Mouse (Mus musculus) heart, embryonic 12.5 days (tissue): Measurements from ENCODE around the gene Nudt4. TPM values are rescaled to one million over a fixed set of nuclear protein-coding genes. Genes with fewer than 3 reads are reported as not detected.

ENCODE experiments used
- ATAC-seq: fragments of 200-750 bp; cut with Nextera tagmentation; 2 replicates; pipeline ENCODE4 v1.8.0; 2017; ENCODE audit warnings: moderate TSS enrichment, moderate library complexity; ENCODE audit not compliant: insufficient number of reproducible peaks, low FRiP score
- H3K27ac ChIP-seq: fragments of 300-500 bp; sonication (generic); 2 replicates; pipeline ENCODE4 v1.5.1; 2016; ENCODE audit warnings: mild to moderate bottlenecking, moderate library complexity; ENCODE audit not compliant: poor library complexity, severe bottlenecking
- H3K27me3 ChIP-seq: fragments of 300-500 bp; sonication (generic); replicated peaks from 2 replicates; pipeline ENCODE4 v1.6.1; 2016; ENCODE audit warnings: mild to moderate bottlenecking, moderate library complexity
- H3K36me3 ChIP-seq: fragments of 300-500 bp; sonication (generic); 2 replicates; pipeline ENCODE4 v1.6.1; 2016; ENCODE audit warnings: mild to moderate bottlenecking, moderate library complexity
- H3K4me1 ChIP-seq: fragments of 300-500 bp; sonication (generic); replicated peaks from 2 replicates; pipeline ENCODE4 v1.6.1; 2016; ENCODE audit warnings: mild to moderate bottlenecking
- H3K4me2 ChIP-seq: fragments of 300-500 bp; sonication (generic); 2 replicates; pipeline ENCODE4 v1.6.1; 2016; ENCODE audit warnings: mild to moderate bottlenecking, moderate library complexity
- H3K4me3 ChIP-seq: fragments of 300-500 bp; sonication (generic); 2 replicates; pipeline ENCODE4 v1.5.1; 2016; ENCODE audit warnings: mild to moderate bottlenecking
- H3K9ac ChIP-seq: fragments of 300-500 bp; sonication (generic); 2 replicates; pipeline ENCODE4 v1.6.1; 2016; ENCODE audit warnings: mild to moderate bottlenecking, moderate library complexity
- H3K9me3 ChIP-seq: fragments of 300-500 bp; sonication (generic); replicated peaks from 2 replicates; pipeline ENCODE4 v1.6.1; 2016; ENCODE audit warnings: mild to moderate bottlenecking, moderate library complexity
- WGBS: fragments of 180-500 bp; shearing (Covaris S2); methylation state at CpG from one replicate; pipeline ENCODE4 v1.1.7; 2016; 5-methylcytosine and 5-hydroxymethylcytosine counted together
- polyA plus RNA-seq: library from polyadenylated mRNA; unstranded; fragments of >200 nt; fragmentation: Nextera tagmentation; extraction: Ambion mirVana; gene quantifications from 2 replicates; pipeline ENCODE4 v1.2.1, GENCODE M21; 2016

Nudt4 gene
- polyA plus RNA-seq, 1 experiment from 2014 or later = 152 TPM

- H3K36me3 ChIP-seq = peaks cover 4% of the 10 kb centered on the region; the same call in 1 of the 2 replicates
- under 1% methylated on average over 81 of the region's 81 CpGs for WGBS
- H3K4me3 ChIP-seq = peak within 1 kb of the TSS; percentile 91
- peaks cover 21% of the 10 kb centered on the region for H3K4me1 ChIP-seq
- H3K27ac ChIP-seq = peak within 1 kb of the TSS; percentile 96
- H3K9me3 ChIP-seq = no peaks in the 10 kb centered on the region
- H3K4me2 ChIP-seq = peak within 1 kb of the TSS; percentile 73
- peak; percentile 96 for ATAC-seq
- H3K9ac ChIP-seq = peak within 1 kb of the TSS; percentile 98
- no peaks in the 10 kb centered on the region for H3K27me3 ChIP-seq
Measured at GRCm38 (mm10) chr10:95514656-95515292, 49.2 kb downstream of the Nudt4 start, which contains the start of gene Ube2n. Ube2n (plus strand) TSS chr10:95515145.

DNA sequence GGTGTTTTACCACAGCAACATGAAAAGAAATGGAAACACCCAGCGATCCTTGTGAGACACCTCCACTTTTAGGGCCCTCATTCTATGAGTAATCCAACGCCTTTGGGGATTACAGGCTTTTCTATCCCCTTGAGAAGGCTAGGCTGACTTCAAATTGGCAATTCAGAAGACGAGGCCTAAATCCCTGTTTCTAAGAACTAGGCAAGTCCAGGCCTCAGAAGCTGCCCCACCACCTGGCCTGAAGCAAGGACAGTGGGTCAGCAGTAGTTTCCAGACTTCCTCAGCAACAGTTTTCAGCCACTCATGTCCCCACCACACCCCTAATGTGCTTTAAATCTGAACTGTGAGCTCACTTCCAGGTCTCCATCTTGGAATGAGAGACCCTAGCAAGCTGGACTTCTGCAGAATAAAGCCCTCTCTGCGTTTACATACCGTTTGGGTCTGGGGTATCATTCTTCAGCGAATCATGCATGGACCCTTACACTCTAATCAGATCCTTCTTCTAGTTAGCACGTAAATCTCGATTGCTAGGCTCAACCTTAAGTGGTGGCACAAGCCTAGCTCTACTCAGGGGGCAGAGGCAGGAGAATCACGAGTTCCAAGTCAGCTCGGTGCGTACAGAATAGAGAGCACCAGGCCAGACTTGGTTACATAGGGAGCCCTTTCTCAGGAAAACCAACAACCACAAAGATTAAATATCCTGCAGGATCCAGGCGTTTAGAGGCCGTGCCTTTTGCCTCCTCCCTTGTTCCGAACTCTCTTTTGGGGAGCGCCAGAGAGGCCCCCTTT is 50.0 kb downstream of the Nudt4 start:
- Histone ChIP-seq H3K27me3 (no peaks in the 10 kb centered on the region), H3K4me3 (peak overlapping the region; percentile 91), H3K36me3 (no peaks in the 10 kb centered on the region), H3K9me3 (no peaks in the 10 kb centered on the region), H3K9ac (peak overlapping the region; percentile 75), H3K27ac (peak overlapping the region; percentile 96), H3K4me1 (peaks cover 16% of the 10 kb centered on the region), H3K4me2 (peak overlapping the region; percentile 73)
- no peak for ATAC-seq
- 33% methylated on average over 15 of the region's 15 CpGs for WGBS

DNA sequence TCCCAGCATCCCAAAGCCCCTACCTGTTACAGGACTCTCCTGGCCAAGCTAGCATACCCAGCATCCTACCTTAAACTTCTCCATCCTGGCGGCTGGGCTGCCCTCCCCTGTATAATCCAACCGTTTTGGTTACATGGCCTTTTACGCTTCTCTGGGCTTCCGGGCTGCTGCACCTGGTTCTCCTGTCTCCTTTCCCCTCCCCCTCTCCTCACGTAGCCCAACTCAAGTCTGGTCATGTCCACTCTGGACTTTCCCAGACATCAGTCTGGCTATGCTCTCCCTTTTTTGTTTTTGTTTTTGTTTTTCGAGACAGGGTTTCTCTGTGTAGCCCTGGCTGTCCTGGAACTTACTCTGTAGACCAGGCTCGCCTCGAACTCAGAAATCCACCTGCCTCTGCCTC is 51.3 kb downstream of the Nudt4 start:
- Histone ChIP-seq H3K9ac (no peak overlapping the region), H3K4me2 (no peak overlapping the region), H3K27ac (no peak overlapping the region), H3K36me3 (no peaks in the 10 kb centered on the region), H3K9me3 (no peaks in the 10 kb centered on the region), H3K27me3 (no peaks in the 10 kb centered on the region), H3K4me1 (peaks cover 14% of the 10 kb centered on the region), H3K4me3 (no peak overlapping the region)
- WGBS = 78% methylated on average over 8 of the region's 8 CpGs
- no peak for ATAC-seq

GRCm38 (mm10) chr10:95509263-95509662 is 54.7 kb downstream of the Nudt4 start:
- no peak overlapping the region for H3K9ac ChIP-seq
- 63% methylated on average over 3 of the region's 3 CpGs for WGBS
- no peaks in the 10 kb centered on the region for H3K36me3 ChIP-seq
- no peak for ATAC-seq
- H3K4me2 ChIP-seq = no peak overlapping the region
- no peaks in the 10 kb centered on the region for H3K9me3 ChIP-seq
- H3K27me3 ChIP-seq = no peaks in the 10 kb centered on the region
- no peak overlapping the region for H3K27ac ChIP-seq
- H3K4me3 ChIP-seq = no peak overlapping the region
- peaks cover 5% of the 10 kb centered on the region for H3K4me1 ChIP-seq

DNA sequence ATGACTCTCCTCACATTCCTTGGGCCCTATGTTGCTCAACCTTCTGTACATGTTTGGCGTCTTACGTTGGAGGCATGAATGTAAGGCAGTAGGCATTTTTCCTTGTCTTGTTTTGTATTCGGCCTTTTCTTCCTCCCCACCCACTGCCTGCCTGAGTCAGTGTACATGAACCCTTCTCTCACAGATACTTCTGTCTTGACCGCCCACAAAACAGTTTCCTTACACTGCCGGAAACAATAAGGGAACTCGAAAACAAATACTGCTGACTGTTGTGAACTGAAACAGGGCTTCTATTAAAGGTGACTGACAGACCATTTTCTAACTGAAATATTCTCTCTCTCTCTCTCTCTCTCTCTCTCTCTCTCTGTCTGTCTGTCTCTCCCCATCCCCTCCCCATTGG is 55.2 kb downstream of the Nudt4 start:
- H3K9ac ChIP-seq = no peak overlapping the region
- no peaks in the 10 kb centered on the region for H3K27me3 ChIP-seq
- no peak overlapping the region for H3K27ac ChIP-seq
- H3K4me2 ChIP-seq = no peak overlapping the region
- H3K4me3 ChIP-seq = no peak overlapping the region
- peaks cover under 1% of the 10 kb centered on the region; the same call in 1 of the 2 replicates for H3K4me1 ChIP-seq
- no peaks in the 10 kb centered on the region for H3K9me3 ChIP-seq
- no peaks in the 10 kb centered on the region for H3K36me3 ChIP-seq
- ATAC-seq = no peak
- WGBS = 68% methylated on average over 6 of the region's 6 CpGs

GRCm38 (mm10) chr10:95508126-95508525 is 55.8 kb downstream of the Nudt4 start:
- no peaks in the 10 kb centered on the region for H3K9me3 ChIP-seq
- H3K4me2 ChIP-seq = no peak overlapping the region
- 83% methylated on average over 8 of the region's 8 CpGs for WGBS
- H3K27ac ChIP-seq = no peak overlapping the region
- H3K4me1 ChIP-seq = no peaks in the 10 kb centered on the region; the same call in 1 of the 2 replicates
- H3K27me3 ChIP-seq = no peaks in the 10 kb centered on the region
- no peak overlapping the region for H3K9ac ChIP-seq
- no peak for ATAC-seq
- no peaks in the 10 kb centered on the region for H3K36me3 ChIP-seq
- no peak overlapping the region for H3K4me3 ChIP-seq

- Histone ChIP-seq H3K36me3 (no peaks in the 10 kb centered on the region), H3K27me3 (no peaks in the 10 kb centered on the region), H3K4me1 (peaks cover 5% of the 10 kb centered on the region), H3K4me2 (no peak overlapping the region), H3K27ac (no peak overlapping the region), H3K9ac (no peak overlapping the region), H3K9me3 (no peaks in the 10 kb centered on the region), H3K4me3 (no peak overlapping the region)
- no peak for ATAC-seq
- WGBS = 10% methylated on average over 1 of the region's 1 CpGs
Measured at GRCm38 (mm10) chr10:95504341-95504740, 59.6 kb downstream of the Nudt4 start.

- no peak overlapping the region for H3K9ac ChIP-seq
- no peaks in the 10 kb centered on the region for H3K27me3 ChIP-seq
- H3K9me3 ChIP-seq = no peaks in the 10 kb centered on the region
- H3K36me3 ChIP-seq = peaks cover 4% of the 10 kb centered on the region; the same call in 1 of the 2 replicates
- H3K4me1 ChIP-seq = peaks cover 5% of the 10 kb centered on the region
- no peak overlapping the region; the same call in 1 of the 2 replicates for H3K27ac ChIP-seq
- no peak overlapping the region for H3K4me3 ChIP-seq
- WGBS = 83% methylated on average over 14 of the region's 14 CpGs
- ATAC-seq = no peak
- no peak overlapping the region for H3K4me2 ChIP-seq
Measured at GRCm38 (mm10) chr10:95503443-95504235, 60.3 kb downstream of the Nudt4 start.

GRCm38 (mm10) chr10:95501463-95502081 is 62.4 kb downstream of the Nudt4 start, which contains the start of gene Mrpl42:
Mrpl42 (minus strand) TSS chr10:95501940.
- Histone ChIP-seq H3K9ac (peak within 1 kb of the TSS; percentile 79), H3K4me2 (peak within 1 kb of the TSS; percentile 66), H3K36me3 (peaks cover 24% of the 10 kb centered on the region), H3K27me3 (no peaks in the 10 kb centered on the region), H3K27ac (peak within 1 kb of the TSS; percentile 86), H3K9me3 (no peaks in the 10 kb centered on the region; the same call in 1 of the 2 replicates), H3K4me1 (peaks cover 5% of the 10 kb centered on the region), H3K4me3 (peak within 1 kb of the TSS; percentile 65)
- WGBS = under 1% methylated on average over 35 of the region's 35 CpGs
- ATAC-seq = peak; percentile 91

- no peak for ATAC-seq
Measured at GRCm38 (mm10) chr10:95501033-95501432, 62.9 kb downstream of the Nudt4 start.

More at GRCm38 (mm10) chr10:95501033-95501432, 62.9 kb downstream of the Nudt4 start:
- peak overlapping the region; percentile 86 for H3K27ac ChIP-seq
- peak overlapping the region; percentile 66 for H3K4me2 ChIP-seq
- H3K4me1 ChIP-seq = peaks cover 5% of the 10 kb centered on the region
- no peaks in the 10 kb centered on the region for H3K27me3 ChIP-seq
- no peaks in the 10 kb centered on the region; the same call in 1 of the 2 replicates for H3K9me3 ChIP-seq
- H3K9ac ChIP-seq = peak overlapping the region; percentile 79
- peak overlapping the region; percentile 65 for H3K4me3 ChIP-seq
- peaks cover 25% of the 10 kb centered on the region for H3K36me3 ChIP-seq
- 1% methylated on average over 7 of the region's 7 CpGs for WGBS
